Mouse (Mus musculus): ENCODE results near the gene B9d2.

GRCm38 (mm10) chr7:25725886-25726285 is 45.3 kb downstream of the B9d2 start:
- TF ChIP-seq CTCF (IDR thresholded peaks at IDR 0.05; ENCODE audit: low read depth) (no peak), EP300 (IDR thresholded peaks at IDR 0.05; ENCODE audit: low read depth) (no peak)

Data from liver, postnatal 0 days (tissue).